Mouse (Mus musculus): ENCODE measurements at regions not wholly inside any gene's neighbourhood (a gene's known extent, or its start where the extent isn't known, plus 50 kb on each side); places are given as distances from the start of the nearest gene placed in this dataset.

- no peaks in the 10 kb centered on the region for H3K36me3 ChIP-seq (ENCODE audit: insufficient read depth, low read length)
- no peak overlapping the region for H3K4me3 ChIP-seq (replicated peaks; ENCODE audit: low read length)
- TF ChIP-seq NANOG (IDR thresholded peaks at IDR 0.05; ENCODE audit: borderline replicate concordance, low read length) (no peak), POU5F1 (IDR thresholded peaks at IDR 0.05; ENCODE audit: borderline replicate concordance, low read length) (no peak), CTCF (conservative IDR thresholded peaks at IDR 0.05; ENCODE audit: low read length) (no peak)
- H3K27me3 ChIP-seq (ENCODE audit: insufficient read depth, low read length), result no peaks in the 10 kb centered on the region
- H3K4me1 ChIP-seq (replicated peaks; ENCODE audit: low read depth, low read length), result no peaks in the 10 kb centered on the region
- no peaks in the 10 kb centered on the region for H3K9me3 ChIP-seq (ENCODE audit: low read length)
These were observed 747.7 kb upstream of the A1bg start for GRCm38 (mm10) chr15:61670556-61670955.

DNA sequence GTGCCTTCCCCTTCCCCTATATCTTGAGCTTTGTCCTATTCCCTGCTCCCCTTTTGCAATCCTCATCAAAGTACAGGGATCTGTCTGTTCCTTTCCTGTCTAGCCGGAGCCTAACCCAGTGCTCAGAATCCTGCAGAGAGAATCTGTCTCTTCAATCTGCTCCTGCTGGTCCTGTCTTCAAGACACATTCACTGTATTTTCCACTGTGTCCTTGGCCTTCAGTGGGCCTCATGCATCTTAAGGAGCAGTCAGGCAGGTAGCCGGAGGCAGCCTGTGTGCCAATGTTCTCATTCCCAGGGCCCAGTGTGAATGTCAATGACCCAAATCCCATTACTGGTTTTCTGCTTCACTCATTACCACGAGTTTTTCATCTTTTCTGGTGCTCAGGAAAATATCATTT is 737.8 kb upstream of the A1bg start:
- Histone ChIP-seq H3K27me3 (ENCODE audit: insufficient read depth, low read length) (no peaks in the 10 kb centered on the region), H3K36me3 (ENCODE audit: insufficient read depth, low read length) (no peaks in the 10 kb centered on the region), H3K4me3 (replicated peaks; ENCODE audit: low read length) (no peak overlapping the region), H3K4me1 (replicated peaks; ENCODE audit: low read depth, low read length) (no peaks in the 10 kb centered on the region), H3K9me3 (ENCODE audit: low read length) (no peaks in the 10 kb centered on the region)
- TF ChIP-seq NANOG (IDR thresholded peaks at IDR 0.05; ENCODE audit: borderline replicate concordance, low read length), result no peak
- TF ChIP-seq POU5F1 (IDR thresholded peaks at IDR 0.05; ENCODE audit: borderline replicate concordance, low read length), result no peak
- no peak for TF ChIP-seq CTCF (conservative IDR thresholded peaks at IDR 0.05; ENCODE audit: low read length)

GRCm38 (mm10) chr15:61656951-61657350 is 734.1 kb upstream of the A1bg start:
- no peaks in the 10 kb centered on the region for H3K27me3 ChIP-seq (ENCODE audit: insufficient read depth, low read length)
- no peaks in the 10 kb centered on the region for H3K36me3 ChIP-seq (ENCODE audit: insufficient read depth, low read length)
- H3K4me1 ChIP-seq (replicated peaks; ENCODE audit: low read depth, low read length), result no peaks in the 10 kb centered on the region
- no peaks in the 10 kb centered on the region for H3K9me3 ChIP-seq (ENCODE audit: low read length)
- no peak for TF ChIP-seq NANOG (IDR thresholded peaks at IDR 0.05; ENCODE audit: borderline replicate concordance, low read length)
- no peak for TF ChIP-seq CTCF (conservative IDR thresholded peaks at IDR 0.05; ENCODE audit: low read length)
- no peak for TF ChIP-seq POU5F1 (IDR thresholded peaks at IDR 0.05; ENCODE audit: borderline replicate concordance, low read length)
- no peak overlapping the region for H3K4me3 ChIP-seq (replicated peaks; ENCODE audit: low read length)

DNA sequence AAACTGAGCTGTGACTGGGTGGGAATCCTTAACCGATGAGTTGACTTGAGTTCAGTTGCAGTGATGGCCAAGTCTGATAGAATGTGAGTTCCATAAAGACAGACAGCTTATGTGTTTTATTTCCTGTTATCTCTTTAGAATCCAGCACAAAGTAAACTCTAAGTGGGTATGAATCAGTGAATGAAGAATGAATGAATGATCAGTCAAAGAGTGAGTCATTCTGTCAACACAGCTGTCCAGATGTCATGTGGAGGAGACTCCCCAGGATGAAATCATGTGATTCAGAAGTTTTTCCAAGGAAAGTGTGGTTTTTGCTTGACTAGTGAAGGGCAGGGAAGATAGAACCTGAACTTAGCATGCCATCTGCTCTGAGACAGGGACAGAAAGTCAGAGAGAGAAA is 732.0 kb upstream of the A1bg start:
- Histone ChIP-seq H3K4me3 (replicated peaks; ENCODE audit: low read length) (no peak overlapping the region), H3K9me3 (ENCODE audit: low read length) (no peaks in the 10 kb centered on the region), H3K36me3 (ENCODE audit: insufficient read depth, low read length) (no peaks in the 10 kb centered on the region), H3K27me3 (ENCODE audit: insufficient read depth, low read length) (no peaks in the 10 kb centered on the region), H3K4me1 (replicated peaks; ENCODE audit: low read depth, low read length) (no peaks in the 10 kb centered on the region)
- TF ChIP-seq NANOG (IDR thresholded peaks at IDR 0.05; ENCODE audit: borderline replicate concordance, low read length), result no peak
- TF ChIP-seq POU5F1 (IDR thresholded peaks at IDR 0.05; ENCODE audit: borderline replicate concordance, low read length), result no peak
- no peak for TF ChIP-seq CTCF (conservative IDR thresholded peaks at IDR 0.05; ENCODE audit: low read length)

DNA sequence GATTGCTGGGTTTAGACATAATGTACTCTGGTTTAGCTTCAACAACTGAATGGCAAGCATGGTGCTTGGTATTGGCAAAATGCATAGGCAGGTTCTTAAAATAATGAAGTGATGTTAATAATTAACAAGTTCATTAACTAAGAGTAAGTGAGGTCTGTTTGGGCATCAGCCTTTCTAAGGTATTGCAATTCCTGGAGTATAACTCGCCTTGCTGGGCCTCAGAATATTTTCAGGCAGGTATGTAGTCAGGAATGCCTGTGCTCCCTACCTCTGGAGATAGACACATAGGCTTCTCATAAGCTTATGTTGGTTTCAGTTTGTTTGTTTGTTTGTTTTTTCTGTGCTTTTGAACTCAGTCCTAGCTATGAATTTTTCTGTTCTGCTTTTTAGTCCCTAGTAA is 731.0 kb upstream of the A1bg start:
- no peaks in the 10 kb centered on the region for H3K27me3 ChIP-seq (ENCODE audit: insufficient read depth, low read length)
- no peak overlapping the region for H3K4me3 ChIP-seq (replicated peaks; ENCODE audit: low read length)
- TF ChIP-seq POU5F1 (IDR thresholded peaks at IDR 0.05; ENCODE audit: borderline replicate concordance, low read length), result no peak
- no peaks in the 10 kb centered on the region for H3K4me1 ChIP-seq (replicated peaks; ENCODE audit: low read depth, low read length)
- no peaks in the 10 kb centered on the region for H3K36me3 ChIP-seq (ENCODE audit: insufficient read depth, low read length)
- H3K9me3 ChIP-seq (ENCODE audit: low read length), result no peaks in the 10 kb centered on the region

GRCm38 (mm10) chr15:61618638-61619500 is 696.1 kb upstream of the A1bg start:
- Histone ChIP-seq H3K36me3 (ENCODE audit: insufficient read depth, low read length) (no peaks in the 10 kb centered on the region), H3K9me3 (ENCODE audit: low read length) (no peaks in the 10 kb centered on the region), H3K27me3 (ENCODE audit: insufficient read depth, low read length) (no peaks in the 10 kb centered on the region), H3K4me1 (replicated peaks; ENCODE audit: low read depth, low read length) (no peaks in the 10 kb centered on the region), H3K4me3 (replicated peaks; ENCODE audit: low read length) (no peak overlapping the region)
- TF ChIP-seq POU5F1 (IDR thresholded peaks at IDR 0.05; ENCODE audit: borderline replicate concordance, low read length), result no peak
- peak; percentile 43 for TF ChIP-seq CTCF (conservative IDR thresholded peaks at IDR 0.05; ENCODE audit: low read length)

DNA sequence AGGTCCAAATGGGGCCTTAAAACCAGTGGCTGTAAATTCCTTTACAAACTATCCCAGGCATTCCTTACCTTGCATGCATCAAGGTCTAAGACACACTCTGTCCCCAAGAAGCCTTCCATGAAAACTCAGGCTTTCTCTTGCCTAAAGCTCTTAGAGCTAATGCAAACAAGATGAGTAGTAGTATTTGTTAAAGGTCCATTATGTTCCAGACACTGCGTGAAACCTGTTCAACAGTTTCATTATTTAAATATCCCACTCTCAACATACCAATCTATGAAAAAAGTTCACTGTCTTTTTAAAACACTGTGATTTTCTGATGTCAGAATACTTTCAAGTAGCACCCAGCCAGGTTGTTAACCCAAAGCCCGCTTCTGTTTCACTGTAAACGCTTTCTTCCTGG is 687.9 kb upstream of the A1bg start:
- H3K4me3 ChIP-seq (replicated peaks; ENCODE audit: low read length), result no peak overlapping the region
- no peak for TF ChIP-seq CTCF (conservative IDR thresholded peaks at IDR 0.05; ENCODE audit: low read length)
- no peaks in the 10 kb centered on the region for H3K4me1 ChIP-seq (replicated peaks; ENCODE audit: low read depth, low read length)
- H3K27me3 ChIP-seq (ENCODE audit: insufficient read depth, low read length), result no peaks in the 10 kb centered on the region
- H3K9me3 ChIP-seq (ENCODE audit: low read length), result no peaks in the 10 kb centered on the region
- H3K36me3 ChIP-seq (ENCODE audit: insufficient read depth, low read length), result no peaks in the 10 kb centered on the region

DNA sequence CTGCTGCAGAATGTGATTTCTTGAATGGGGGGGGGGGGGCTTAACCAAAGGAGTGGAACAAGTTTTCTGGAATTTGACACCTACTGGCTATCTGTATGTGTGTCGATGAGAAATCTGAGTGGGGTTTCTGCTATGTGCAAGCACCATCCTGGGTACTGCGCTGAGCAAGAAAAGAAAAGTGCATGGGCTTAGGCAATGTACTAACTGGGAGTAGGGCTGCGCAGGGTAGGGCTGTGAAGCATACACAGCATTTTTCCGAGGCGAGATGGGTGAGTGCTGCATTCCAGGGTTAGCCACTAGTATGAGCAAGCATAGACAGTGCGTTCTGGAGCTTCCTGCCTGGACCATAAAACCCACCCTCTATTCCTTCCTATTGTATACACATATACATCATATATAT is 686.8 kb upstream of the A1bg start:
- H3K27me3 ChIP-seq (ENCODE audit: insufficient read depth, low read length), result no peaks in the 10 kb centered on the region
- no peaks in the 10 kb centered on the region for H3K4me1 ChIP-seq (replicated peaks; ENCODE audit: low read depth, low read length)
- H3K9me3 ChIP-seq (ENCODE audit: low read length), result no peaks in the 10 kb centered on the region
- H3K36me3 ChIP-seq (ENCODE audit: insufficient read depth, low read length), result no peaks in the 10 kb centered on the region
- H3K4me3 ChIP-seq (replicated peaks; ENCODE audit: low read length), result no peak overlapping the region
- TF ChIP-seq CTCF (conservative IDR thresholded peaks at IDR 0.05; ENCODE audit: low read length) (no peak), POU5F1 (IDR thresholded peaks at IDR 0.05; ENCODE audit: borderline replicate concordance, low read length) (no peak), NANOG (IDR thresholded peaks at IDR 0.05; ENCODE audit: borderline replicate concordance, low read length) (no peak)

GRCm38 (mm10) chr15:61608301-61608731 is 685.5 kb upstream of the A1bg start:
- Histone ChIP-seq H3K4me3 (replicated peaks; ENCODE audit: low read length) (no peak overlapping the region), H3K4me1 (replicated peaks; ENCODE audit: low read depth, low read length) (no peaks in the 10 kb centered on the region), H3K36me3 (ENCODE audit: insufficient read depth, low read length) (no peaks in the 10 kb centered on the region), H3K27me3 (ENCODE audit: insufficient read depth, low read length) (no peaks in the 10 kb centered on the region), H3K9me3 (ENCODE audit: low read length) (no peaks in the 10 kb centered on the region)
- TF ChIP-seq POU5F1 (IDR thresholded peaks at IDR 0.05; ENCODE audit: borderline replicate concordance, low read length), result no peak
- no peak for TF ChIP-seq NANOG (IDR thresholded peaks at IDR 0.05; ENCODE audit: borderline replicate concordance, low read length)
- TF ChIP-seq CTCF (conservative IDR thresholded peaks at IDR 0.05; ENCODE audit: low read length), result no peak
